ENCODE assay signal across 9 mouse cellular contexts in the genomic region with DNA sequence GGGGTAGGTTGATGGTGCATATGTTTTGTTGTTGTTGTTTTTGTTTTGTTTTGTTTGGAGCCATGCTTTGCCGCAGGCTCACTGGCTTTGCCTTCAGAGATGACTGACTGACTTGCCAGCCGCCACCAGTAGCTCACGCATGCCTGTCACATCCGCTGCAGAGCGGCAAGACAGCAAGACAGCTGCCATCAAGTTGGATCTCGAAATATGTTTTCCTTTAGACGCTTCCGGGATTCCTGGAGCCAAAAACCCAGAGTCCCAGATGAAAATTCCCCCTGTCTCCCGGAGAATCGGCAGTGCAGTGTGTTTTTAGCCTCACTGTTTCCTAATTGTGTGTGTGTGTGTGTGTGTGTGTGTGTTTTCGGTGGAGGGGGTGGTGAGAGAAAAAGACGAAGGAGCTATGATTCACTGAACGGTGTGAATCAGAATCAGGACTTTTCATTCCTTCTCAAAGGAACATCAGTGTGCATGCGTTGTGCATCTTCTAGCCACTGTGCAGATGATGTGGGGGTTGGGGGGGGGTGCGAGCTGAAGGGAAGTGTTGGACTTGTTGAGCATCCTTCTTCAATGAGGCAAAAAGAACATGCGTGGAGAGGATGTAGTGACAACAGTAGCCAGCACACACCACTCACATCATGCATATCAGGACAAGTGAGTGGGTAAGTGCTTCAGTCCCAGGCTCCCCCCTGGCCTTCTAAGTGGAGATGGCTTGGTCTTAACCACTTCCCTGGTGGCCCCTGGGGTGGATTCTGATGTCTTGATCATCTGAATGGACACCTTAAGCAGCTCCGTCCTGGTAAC.
DNase-seq lines count a peak whose midpoint lies in the region; ATAC-seq lines count a peak whose summit lies in the region.
"Had no signal": no experiment of that assay in that cellular context is flagged by ENCODE, and none has a peak within 500 bp of the region (broad histone marks: within the 10 kb centered on the region; RNA-seq: fewer than 3 reads in every experiment).

No protein-coding gene starts in this region.

- H3K4me2 ChIP-seq in stomach, embryonic 16.5 days (ENCODE audit: low read depth, low read length) = peak overlapping the region; percentile 6; the same call in 1 of the 2 replicates
- H3K4me2 ChIP-seq: midbrain, embryonic 12.5 days had no signal

- H3K27ac ChIP-seq in heart, embryonic 10.5 days = peak overlapping the region; percentile 70
- no peak overlapping the region; the same call in 1 of the 2 replicates for H3K27ac ChIP-seq in limb, embryonic 10.5 days
- H3K27ac ChIP-seq in stomach, embryonic 16.5 days (ENCODE audit: low read length) = no peak overlapping the region
- H3K27ac ChIP-seq: midbrain, embryonic 12.5 days had no signal

- DNase-seq in heart, embryonic 10.5 days (ENCODE audit: low spot score) = no peak
- DNase-seq in heart, adult 9 months (ENCODE audit: low spot score in 2 of 2) = no peak
- peak; percentile 28 for DNase-seq in thymus, postnatal 14 days
- no peak for DNase-seq in thymus, postnatal 10 days (ENCODE audit: low spot score in 2 of 2)
- DNase-seq in limb, embryonic 10.5 days (ENCODE audit: low spot score) = peak; percentile 47
- DNase-seq in MN1 (ENCODE audit: low spot score) (no peak), adipocyte (ENCODE audit: low spot score) (no peak)

- ATAC-seq in stomach, embryonic 16.5 days (ENCODE audit: insufficient read depth, low FRiP score) = no peak

- no peaks in the 10 kb centered on the region for H3K27me3 ChIP-seq in heart, embryonic 10.5 days (ENCODE audit: insufficient read depth, poor library complexity, severe bottlenecking)
- H3K27me3 ChIP-seq in limb, embryonic 10.5 days (ENCODE audit: low read depth, poor library complexity, severe bottlenecking) = peaks cover 38% of the 10 kb centered on the region
- no peaks in the 10 kb centered on the region for H3K27me3 ChIP-seq in stomach, embryonic 16.5 days (ENCODE audit: control insufficient read depth, insufficient read depth, low read length)

- H3K9me3 ChIP-seq in heart, embryonic 10.5 days = no peaks in the 10 kb centered on the region
- no peaks in the 10 kb centered on the region for H3K9me3 ChIP-seq in limb, embryonic 10.5 days (replicated peaks)
- H3K9me3 ChIP-seq in stomach, embryonic 16.5 days (replicated peaks; ENCODE audit: control insufficient read depth, low read length) = no peaks in the 10 kb centered on the region
- H3K9me3 ChIP-seq: midbrain, embryonic 12.5 days had no signal

- WGBS in heart, embryonic 10.5 days = 40% methylated on average over 17 of the region's 17 CpGs
- 62% methylated on average over 17 of the region's 17 CpGs for WGBS in limb, embryonic 10.5 days
- WGBS in stomach, embryonic 16.5 days = 52% methylated on average over 17 of the region's 17 CpGs

- H3K9ac ChIP-seq in stomach, embryonic 16.5 days (ENCODE audit: low read length) = no peak overlapping the region
- H3K9ac ChIP-seq: midbrain, embryonic 12.5 days had no signal

- peak overlapping the region; percentile 35 for H3K4me3 ChIP-seq in heart, embryonic 10.5 days
- H3K4me3 ChIP-seq in limb, embryonic 10.5 days = 0 out of 2 replicates have a peak overlapping the region, but pooled peaks have one; percentile 9
- H3K4me3 ChIP-seq in stomach, embryonic 16.5 days (replicated peaks; ENCODE audit: low read length) = no peak overlapping the region
- H3K4me3 ChIP-seq: midbrain, embryonic 12.5 days had no signal

- no peaks in the 10 kb centered on the region for H3K36me3 ChIP-seq in heart, embryonic 10.5 days
- no peaks in the 10 kb centered on the region for H3K36me3 ChIP-seq in limb, embryonic 10.5 days
- no peaks in the 10 kb centered on the region for H3K36me3 ChIP-seq in stomach, embryonic 16.5 days (ENCODE audit: control insufficient read depth, insufficient read depth, low read length)
- H3K36me3 ChIP-seq: midbrain, embryonic 12.5 days had no signal

- peaks cover 70% of the 10 kb centered on the region for H3K4me1 ChIP-seq in heart, embryonic 10.5 days
- H3K4me1 ChIP-seq in limb, embryonic 10.5 days = peaks cover 61% of the 10 kb centered on the region
- H3K4me1 ChIP-seq in stomach, embryonic 16.5 days (ENCODE audit: control insufficient read depth, insufficient read depth, low read length) = peaks cover 24% of the 10 kb centered on the region

Comparison
In these comparisons a context has a peak if more than half of its experiments do, and no peak if none do; other contexts are left out.
1. DNase-seq: peak in thymus, postnatal 14 days (single experiment) and limb, embryonic 10.5 days (single experiment); none in heart, embryonic 10.5 days (single experiment), heart, adult 9 months (0 of 2), thymus, postnatal 10 days (0 of 2), MN1 (single experiment) and adipocyte (single experiment).